9 mouse cellular contexts compared by ENCODE assay signal in genomic region chr2:164803921-164804313, GRCm38 (mm10). TPM values are rescaled to one million over a fixed set of nuclear protein-coding genes. Genes with fewer than 3 reads are reported as not detected.
A peak's percentile ranks its signal among the peaks of the same experiment; 100 is the strongest.
DNase-seq lines count a peak whose midpoint lies in the region; ATAC-seq and TF ChIP-seq lines count a peak whose summit lies in the region.
"Had no signal": no experiment of that assay in that cellular context is flagged by ENCODE, and none has a peak within 500 bp of the region (broad histone marks: within the 10 kb centered on the region; RNA-seq: fewer than 3 reads in every experiment).

No protein-coding gene starts in this region.

- no peak for DNase-seq in heart, postnatal 10 days
- DNase-seq in hindbrain, embryonic 10.5 days (ENCODE audit: low spot score), result no peak
- DNase-seq in right cerebral cortex, adult 2 months (ENCODE audit: low spot score in 2 of 2), result no peak
- DNase-seq in embryo, embryonic 11 days, result no peak
- DNase-seq: right cerebral cortex, adult 18-20 months had no signal

- no peaks in the 10 kb centered on the region for H3K27me3 ChIP-seq in heart, embryonic 13.5 days (replicated peaks)
- no peaks in the 10 kb centered on the region for H3K27me3 ChIP-seq in E14TG2a.4 (ENCODE audit: insufficient read depth, low read length)
- no peaks in the 10 kb centered on the region for H3K27me3 ChIP-seq in hindbrain, embryonic 10.5 days (ENCODE audit: insufficient read depth, poor library complexity, severe bottlenecking)

- peak overlapping the region; percentile 80 for H3K4me3 ChIP-seq in heart, embryonic 13.5 days
- H3K4me3 ChIP-seq in E14TG2a.4 (replicated peaks; ENCODE audit: low read length), result peak overlapping the region; percentile 93
- peak overlapping the region; percentile 85 for H3K4me3 ChIP-seq in hindbrain, embryonic 10.5 days

- 50% methylated on average over 1 of the region's 1 CpGs for WGBS in heart, embryonic 13.5 days
- 72% methylated on average over 1 of the region's 1 CpGs for WGBS in hindbrain, embryonic 10.5 days

- intact Hi-C loops in heart, postnatal 10 days (cut with DNase I), result no loop called here

- ATAC-seq in heart, embryonic 13.5 days (ENCODE audit: extremely low read depth, insufficient number of reproducible peaks, low FRiP score, low TSS enrichment), result no peak
- 0 out of 2 replicates have a peak, but pooled peaks have one; percentile 10 for ATAC-seq in megakaryocyte-erythroid progenitor cell, adult 5-6 weeks (replicated peaks; ENCODE audit: low FRiP score, low TSS enrichment, poor library complexity, severe bottlenecking)
- no peak for ATAC-seq in CD4-positive, CD25-positive, alpha-beta regulatory T cell, adult 4 months

- H3K27ac ChIP-seq in heart, embryonic 13.5 days (replicated peaks), result peak overlapping the region; percentile 84
- peak overlapping the region; percentile 92 for H3K27ac ChIP-seq in hindbrain, embryonic 10.5 days

- no peak for TF ChIP-seq CTCF in E14TG2a.4 (conservative IDR thresholded peaks at IDR 0.05; ENCODE audit: low read length)

- peak overlapping the region; percentile 79 for H3K4me2 ChIP-seq in heart, embryonic 13.5 days

- H3K4me1 ChIP-seq in heart, embryonic 13.5 days, result peaks cover 33% of the 10 kb centered on the region
- H3K4me1 ChIP-seq in E14TG2a.4 (replicated peaks; ENCODE audit: low read depth, low read length), result peaks cover 59% of the 10 kb centered on the region
- H3K4me1 ChIP-seq in hindbrain, embryonic 10.5 days (replicated peaks), result peaks cover 27% of the 10 kb centered on the region

- peaks cover 43% of the 10 kb centered on the region for H3K36me3 ChIP-seq in heart, embryonic 13.5 days
- peaks cover 57% of the 10 kb centered on the region for H3K36me3 ChIP-seq in E14TG2a.4 (ENCODE audit: insufficient read depth, low read length)
- H3K36me3 ChIP-seq in hindbrain, embryonic 10.5 days, result peaks cover 45% of the 10 kb centered on the region

- H3K9ac ChIP-seq in heart, embryonic 13.5 days, result peak overlapping the region; percentile 93

- no peaks in the 10 kb centered on the region for H3K9me3 ChIP-seq in heart, embryonic 13.5 days
- H3K9me3 ChIP-seq in E14TG2a.4 (ENCODE audit: low read length), result no peaks in the 10 kb centered on the region
- H3K9me3 ChIP-seq in hindbrain, embryonic 10.5 days, result no peaks in the 10 kb centered on the region

RNA-seq across cellular contexts. Expression of gene Acot8, which starts 0.8 kb away (rescaled TPM):
- polyA plus RNA-seq in heart, embryonic 13.5 days (2015; fragmentation: Nextera tagmentation; extraction: Ambion mirVana), result 12.0 and 18.0 TPM in 2 replicates
- total RNA-seq in heart, postnatal 10 days (2021), result 10 to 100 TPM; 12.6 to 13.4 TPM
- 16.5 and 17.7 TPM in 2 replicates for polyA plus RNA-seq in hindbrain, embryonic 10.5 days (2016; fragmentation: Nextera tagmentation; extraction: Ambion mirVana)
- total RNA-seq in megakaryocyte-erythroid progenitor cell, adult 5-6 weeks (2014; fragmentation: Nextera tagmentation), result 15.5 and 26.4 TPM in 2 replicates
- 10.1 and 17.6 TPM in 2 replicates for total RNA-seq in megakaryocyte-erythroid progenitor cell, adult 5-6 weeks (2017)
- polyA plus RNA-seq in CD4-positive, CD25-positive, alpha-beta regulatory T cell, adult 4 months (2017; shearing (Covaris generic)), result 10 to 100 TPM; 32.5 to 42.2 TPM

RNA-seq across cellular contexts. Expression of gene Zswim3, which starts 1.0 kb away (rescaled TPM):
- polyA plus RNA-seq in heart, embryonic 13.5 days (2015; fragmentation: Nextera tagmentation; extraction: Ambion mirVana), result 5.0 and 5.4 TPM in 2 replicates
- 1 to 10 TPM; 2.1 to 2.9 TPM for total RNA-seq in heart, postnatal 10 days (2021)
- 9.3 and 12.4 TPM in 2 replicates for polyA plus RNA-seq in hindbrain, embryonic 10.5 days (2016; fragmentation: Nextera tagmentation; extraction: Ambion mirVana)
- 6.8 and 6.9 TPM in 2 replicates for total RNA-seq in megakaryocyte-erythroid progenitor cell, adult 5-6 weeks (2014; fragmentation: Nextera tagmentation)
- total RNA-seq in megakaryocyte-erythroid progenitor cell, adult 5-6 weeks (2017), result 1.8 and 4.4 TPM in 2 replicates
- polyA plus RNA-seq in CD4-positive, CD25-positive, alpha-beta regulatory T cell, adult 4 months (2017; shearing (Covaris generic)), result 1 to 10 TPM; 7.0 to 8.1 TPM

RNA-seq across cellular contexts. Expression of gene Snx21, which starts 18.3 kb away (rescaled TPM):
- 26.7 and 31.8 TPM in 2 replicates for polyA plus RNA-seq in heart, embryonic 13.5 days (2015; fragmentation: Nextera tagmentation; extraction: Ambion mirVana)
- 10 to 100 TPM; 25.9 to 26.3 TPM for total RNA-seq in heart, postnatal 10 days (2021)
- 10.8 and 13.7 TPM in 2 replicates for polyA plus RNA-seq in hindbrain, embryonic 10.5 days (2016; fragmentation: Nextera tagmentation; extraction: Ambion mirVana)
- 0.11 and 7.6 TPM in 2 replicates for total RNA-seq in megakaryocyte-erythroid progenitor cell, adult 5-6 weeks (2014; fragmentation: Nextera tagmentation)
- total RNA-seq in megakaryocyte-erythroid progenitor cell, adult 5-6 weeks (2017), result 0.33 TPM in 1 of 2 replicates, not detected in the other
- polyA plus RNA-seq in CD4-positive, CD25-positive, alpha-beta regulatory T cell, adult 4 months (2017; shearing (Covaris generic)), result 1 to 10 TPM; 4.9 to 7.7 TPM

RNA-seq across cellular contexts. Expression of gene Zswim1, which starts 18.6 kb away (rescaled TPM):
- 8.7 and 9.0 TPM in 2 replicates for polyA plus RNA-seq in heart, embryonic 13.5 days (2015; fragmentation: Nextera tagmentation; extraction: Ambion mirVana)
- 1 to 10 TPM; 5.2 to 5.3 TPM for total RNA-seq in heart, postnatal 10 days (2021)
- 25.1 and 27.5 TPM in 2 replicates for polyA plus RNA-seq in hindbrain, embryonic 10.5 days (2016; fragmentation: Nextera tagmentation; extraction: Ambion mirVana)
- total RNA-seq in megakaryocyte-erythroid progenitor cell, adult 5-6 weeks (2014; fragmentation: Nextera tagmentation), result 11.0 and 14.2 TPM in 2 replicates
- total RNA-seq in megakaryocyte-erythroid progenitor cell, adult 5-6 weeks (2017), result 2.5 and 3.3 TPM in 2 replicates
- 10 to 100 TPM; 20.9 to 30.5 TPM for polyA plus RNA-seq in CD4-positive, CD25-positive, alpha-beta regulatory T cell, adult 4 months (2017; shearing (Covaris generic))

RNA-seq across cellular contexts. Expression of gene Tnnc2, which starts 24.1 kb away (rescaled TPM):
- 1.0 and 3.8 TPM in 2 replicates for polyA plus RNA-seq in heart, embryonic 13.5 days (2015; fragmentation: Nextera tagmentation; extraction: Ambion mirVana)
- total RNA-seq in heart, postnatal 10 days (2021), result under 1 TPM in 1 of 2 experiments, not detected in 1; 0.52 TPM
- not detected in 2 replicates for polyA plus RNA-seq in hindbrain, embryonic 10.5 days (2016; fragmentation: Nextera tagmentation; extraction: Ambion mirVana)
- not detected in 2 replicates for total RNA-seq in megakaryocyte-erythroid progenitor cell, adult 5-6 weeks (2014; fragmentation: Nextera tagmentation)
- not detected in 2 replicates for total RNA-seq in megakaryocyte-erythroid progenitor cell, adult 5-6 weeks (2017)
- not detected for polyA plus RNA-seq in CD4-positive, CD25-positive, alpha-beta regulatory T cell, adult 4 months (2017; shearing (Covaris generic))
